Mouse (Mus musculus) left cerebral cortex, adult 11 months (tissue): Measurements from ENCODE around the gene Add3.
"Not testable (repeated sequence)": the region's sequence is repeated elsewhere in the genome, so short reads cannot be mapped to it uniquely, and the experiment has no call there.

Source experiments
- DNase-seq: peaks from one replicate; pipeline ENCODE4 v3.0.0; 2022; ENCODE audit warnings: low spot score

Add3 gene

GRCm38 (mm10) chr19:53193964-53194582 lies 53.8 kb downstream of the Add3 start:
- DNase-seq, result no peak

DNA sequence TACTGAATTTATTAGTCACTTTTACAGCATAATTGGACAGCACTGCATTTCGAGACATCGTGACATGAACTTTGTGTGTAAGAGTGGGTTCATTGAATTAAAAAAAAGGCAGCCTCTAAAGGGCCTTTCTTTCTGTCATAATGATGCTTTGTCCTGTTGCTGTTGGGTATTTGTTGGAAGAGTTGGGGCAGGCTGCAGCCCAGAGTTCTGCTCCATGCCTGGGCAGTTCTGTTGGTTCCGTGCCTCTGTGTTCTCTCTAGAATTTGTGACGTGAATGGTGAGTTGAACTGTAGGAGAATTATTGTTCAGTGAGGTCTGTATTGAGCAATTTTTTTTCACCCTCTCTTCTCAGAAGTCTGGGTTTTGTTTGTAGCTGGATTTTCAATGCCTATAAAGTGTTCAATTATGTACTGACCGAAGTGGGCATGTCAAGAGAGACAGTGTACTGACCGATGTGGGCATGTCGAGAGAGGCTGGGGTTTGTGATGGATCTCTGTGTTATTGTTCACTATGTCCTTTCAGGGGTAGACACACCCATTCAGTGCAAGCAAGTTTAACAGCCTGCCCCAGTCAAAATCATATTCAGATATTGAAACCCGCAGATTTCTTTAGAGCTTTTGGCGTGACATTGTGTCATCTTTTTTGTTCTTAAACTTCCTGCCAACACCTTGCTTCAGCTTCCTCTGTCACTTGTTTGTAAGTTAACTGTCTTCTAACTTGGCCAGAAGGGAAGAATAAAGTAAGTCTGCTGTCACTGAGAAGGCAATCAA lies 54.7 kb downstream of the Add3 start:
- DNase-seq, result peak; percentile 39

DNA sequence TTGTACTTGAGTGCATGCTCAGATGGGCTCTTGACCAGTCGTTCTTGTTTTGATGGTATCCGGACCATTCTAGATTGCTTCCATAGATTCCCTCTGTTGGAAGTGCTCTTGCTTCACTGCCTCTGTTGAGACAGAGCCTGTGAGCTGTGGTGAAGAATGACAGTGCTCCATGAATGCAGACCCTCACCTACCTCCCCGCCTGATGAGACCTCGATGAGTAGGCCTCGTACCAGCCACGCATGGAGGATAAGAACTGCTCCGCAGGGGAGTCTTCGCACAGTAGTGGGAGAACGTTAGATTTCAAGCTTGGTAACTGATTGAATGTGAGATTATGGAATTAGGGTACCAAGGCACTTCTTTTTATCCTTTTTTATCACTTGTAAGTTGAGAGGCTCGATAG lies 56.7 kb downstream of the Add3 start:
- no peak for DNase-seq

- DNase-seq, result no peak
Observed at GRCm38 (mm10) chr19:53197766-53198165, 57.5 kb downstream of the Add3 start.

DNA sequence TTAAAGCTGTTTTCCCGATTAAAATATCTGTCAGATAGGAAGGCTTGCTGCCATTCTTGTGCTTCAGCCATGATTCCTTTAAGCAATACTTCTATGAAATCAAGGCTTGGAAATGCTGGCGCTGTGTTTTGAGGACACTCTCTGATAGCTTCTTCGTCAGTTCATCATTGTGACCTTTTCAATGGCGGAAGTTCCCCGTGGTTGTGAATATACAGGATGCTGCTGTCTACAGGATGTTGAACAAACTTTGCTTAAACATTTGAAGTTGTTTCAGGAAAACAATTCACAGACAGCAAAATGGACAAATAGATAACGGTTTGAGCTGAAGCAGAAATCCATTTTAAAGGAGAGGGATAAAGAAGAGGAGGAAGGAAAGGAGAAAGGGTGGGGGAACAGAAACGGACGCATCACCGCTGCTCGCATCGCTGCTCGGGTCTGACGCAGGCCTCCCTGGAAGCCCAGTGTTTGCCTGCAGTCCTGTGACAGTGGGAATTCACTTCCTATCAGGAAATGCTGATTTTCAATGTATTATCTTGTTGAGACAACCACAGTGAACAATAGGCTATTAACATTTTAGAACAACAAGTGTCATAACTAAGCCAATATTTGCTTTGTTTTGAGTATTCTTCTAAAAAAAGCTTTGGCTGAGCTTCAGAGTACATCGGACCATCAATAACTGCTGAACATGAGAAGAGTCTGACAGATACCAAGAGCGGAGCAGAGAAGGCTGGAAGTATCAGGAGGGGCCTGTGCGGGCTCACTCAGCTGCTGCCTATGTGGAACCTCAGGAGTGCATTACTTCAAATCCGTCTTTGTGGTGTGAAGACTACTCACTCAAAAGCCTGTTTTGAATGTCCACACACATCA lies 58.7 kb downstream of the Add3 start:
- DNase-seq, result no peak

GRCm38 (mm10) chr19:53199711-53200110 lies 59.5 kb downstream of the Add3 start:
- no peak for DNase-seq

DNA sequence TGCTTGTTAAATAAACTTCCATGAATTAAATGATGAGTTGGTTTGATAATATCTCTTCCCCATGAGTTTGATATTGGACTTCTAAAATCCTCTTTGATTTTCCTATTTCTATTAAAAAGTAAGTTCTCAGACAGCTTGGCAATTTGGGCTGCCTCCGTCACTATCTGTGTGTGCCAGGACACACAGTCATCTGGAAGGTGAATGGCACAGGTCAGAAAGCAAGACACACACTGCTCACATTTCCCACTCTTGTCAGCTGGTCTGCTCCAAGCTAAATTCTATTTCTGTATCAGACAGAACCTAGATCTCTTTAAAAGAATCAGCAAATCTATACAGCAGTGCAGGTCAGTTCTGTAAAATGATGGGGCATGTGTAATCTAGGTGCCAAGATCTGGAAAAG lies 61.9 kb downstream of the Add3 start:
- no peak for DNase-seq

GRCm38 (mm10) chr19:53206986-53207385 lies 66.7 kb downstream of the Add3 start:
- DNase-seq, result no peak

DNA sequence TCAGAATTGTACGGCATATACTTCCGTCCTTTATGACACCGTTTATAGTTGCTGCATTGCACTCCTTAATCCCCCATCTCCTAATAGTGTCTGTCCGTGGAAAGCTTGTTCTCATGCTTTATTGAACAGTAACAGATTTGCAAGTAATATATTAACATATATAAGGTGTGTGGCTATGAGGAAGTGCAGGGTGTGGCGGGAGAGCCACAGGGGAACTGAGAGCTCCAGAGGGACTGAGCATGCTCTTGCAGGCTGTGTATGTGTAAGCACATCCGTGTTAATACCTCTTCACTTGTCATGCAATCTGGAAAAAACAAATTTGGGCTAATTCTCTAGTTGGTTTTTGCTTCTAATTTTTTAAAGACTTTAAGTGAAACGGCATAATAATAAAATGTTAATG lies 68.6 kb downstream of the Add3 start:
- DNase-seq, result no peak

- no peak for DNase-seq
Observed at GRCm38 (mm10) chr19:53210251-53210650, 70.0 kb downstream of the Add3 start.

- DNase-seq, result no peak
Observed at GRCm38 (mm10) chr19:53215352-53215751, 75.1 kb downstream of the Add3 start.

DNA sequence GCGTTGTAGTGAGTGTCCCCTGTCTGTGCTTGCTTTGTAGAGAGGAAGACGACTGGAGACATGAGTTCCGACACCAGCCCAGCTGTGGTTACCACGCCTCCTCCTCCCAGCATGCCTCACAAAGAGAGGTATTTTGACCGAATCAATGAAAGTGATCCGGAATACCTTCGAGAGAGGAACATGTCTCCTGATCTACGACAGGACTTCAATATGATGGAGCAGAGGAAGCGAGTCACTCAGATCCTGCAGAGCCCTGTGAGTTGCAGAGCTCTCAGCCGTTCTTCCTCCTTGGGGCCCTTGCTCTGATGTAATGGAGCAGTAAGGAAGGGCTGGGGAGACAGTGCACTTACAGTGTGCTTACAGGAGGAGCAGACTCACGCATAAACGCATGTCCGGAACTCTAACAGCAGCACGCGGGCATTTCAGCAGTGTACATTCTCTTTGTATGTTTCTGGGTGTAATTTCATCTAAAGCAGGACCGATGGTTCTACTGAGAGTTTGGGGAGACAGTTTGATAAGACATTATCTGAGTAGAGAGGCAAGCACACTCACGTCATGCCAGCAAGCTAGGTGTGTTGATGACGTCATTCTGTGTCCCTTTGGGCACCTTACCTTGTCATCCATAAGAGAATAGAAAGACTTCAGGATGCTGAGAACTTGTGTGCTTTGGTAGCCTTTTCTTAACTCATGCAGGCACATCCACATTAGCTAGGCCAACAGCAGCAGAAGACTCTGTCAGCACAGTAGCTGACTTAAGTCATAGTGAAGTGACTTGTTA lies 76.7 kb downstream of the Add3 start:
- no peak for DNase-seq

DNA sequence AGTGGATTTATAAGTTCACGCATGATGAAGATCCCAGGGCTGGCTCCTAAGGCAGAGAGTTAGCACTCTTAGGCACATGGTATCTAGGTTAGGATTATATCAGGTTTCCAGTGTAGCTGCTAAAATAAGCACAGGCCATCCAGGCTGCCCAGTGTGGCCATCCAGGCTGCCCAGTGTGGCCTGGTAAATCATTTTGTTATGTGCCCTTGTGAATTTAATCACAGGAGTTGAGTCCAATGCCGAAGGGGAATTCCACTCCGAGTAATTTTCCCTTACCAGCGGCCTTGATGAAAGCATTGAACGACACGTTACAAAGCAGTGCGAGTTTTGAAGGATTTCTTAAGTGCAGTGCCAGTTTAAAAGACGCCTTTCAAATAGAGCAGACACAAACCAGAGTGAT lies 77.6 kb downstream of the Add3 start:
- no peak for DNase-seq

- DNase-seq, result no peak
Observed at GRCm38 (mm10) chr19:53219305-53219704, 79.1 kb downstream of the Add3 start.

DNA sequence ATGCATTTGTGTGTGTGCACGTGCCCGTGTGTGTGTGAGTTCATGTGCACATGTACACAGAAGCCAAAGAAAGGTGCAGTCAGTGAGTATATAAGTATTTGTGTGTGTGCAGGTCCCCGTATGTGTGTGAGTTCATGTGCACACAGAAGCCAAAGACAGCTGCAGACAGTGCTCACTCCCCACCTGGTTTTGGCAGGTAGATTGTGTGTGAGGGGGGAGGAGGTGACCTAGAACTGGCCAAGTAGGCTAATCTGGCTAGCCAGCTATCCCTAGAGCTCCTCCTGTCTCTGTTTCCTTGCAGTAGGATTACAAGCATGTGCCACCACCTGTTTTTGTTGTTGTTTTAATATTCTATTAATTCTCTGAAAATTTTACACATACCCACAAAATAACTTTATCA lies 80.9 kb downstream of the Add3 start:
- DNase-seq, result no peak

DNA sequence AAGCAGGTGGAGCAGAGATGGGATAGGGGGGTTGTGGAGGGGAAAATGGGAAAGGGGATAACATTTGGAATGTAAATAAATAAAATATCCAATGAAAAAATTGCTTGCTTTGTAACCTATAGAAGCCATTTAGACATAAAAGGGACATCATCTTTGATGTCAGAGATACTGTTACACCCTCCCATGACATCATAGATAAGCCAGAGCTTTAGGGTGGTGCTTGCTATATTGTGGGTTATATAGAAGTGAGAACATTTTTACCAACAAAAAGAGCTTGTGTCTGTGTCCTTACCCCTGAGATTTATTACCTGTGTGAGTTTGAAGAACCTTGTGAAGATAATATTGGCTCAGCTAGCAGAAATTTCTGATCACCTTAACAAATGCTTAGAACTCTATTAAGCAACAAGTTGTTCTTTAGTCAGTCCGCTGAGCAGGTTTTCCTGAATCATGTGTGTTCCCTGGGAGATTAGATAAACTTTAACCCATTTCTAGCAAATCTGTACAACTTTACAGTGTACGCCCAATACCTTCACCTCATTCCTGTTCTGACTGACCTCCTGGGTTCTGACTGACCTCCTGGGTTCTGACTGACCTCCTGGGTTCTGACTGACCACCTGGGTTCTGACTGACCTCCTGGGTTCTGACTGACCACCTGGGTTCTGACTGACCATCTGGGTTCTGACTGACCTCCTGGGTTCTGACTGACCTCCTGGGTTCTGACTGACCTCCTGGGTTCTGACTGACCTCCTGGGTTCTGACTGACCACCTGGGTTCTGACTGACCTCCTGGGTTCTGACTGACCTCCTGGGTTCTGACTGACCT lies 85.2 kb downstream of the Add3 start:
- not testable (repeated sequence) for DNase-seq

DNA sequence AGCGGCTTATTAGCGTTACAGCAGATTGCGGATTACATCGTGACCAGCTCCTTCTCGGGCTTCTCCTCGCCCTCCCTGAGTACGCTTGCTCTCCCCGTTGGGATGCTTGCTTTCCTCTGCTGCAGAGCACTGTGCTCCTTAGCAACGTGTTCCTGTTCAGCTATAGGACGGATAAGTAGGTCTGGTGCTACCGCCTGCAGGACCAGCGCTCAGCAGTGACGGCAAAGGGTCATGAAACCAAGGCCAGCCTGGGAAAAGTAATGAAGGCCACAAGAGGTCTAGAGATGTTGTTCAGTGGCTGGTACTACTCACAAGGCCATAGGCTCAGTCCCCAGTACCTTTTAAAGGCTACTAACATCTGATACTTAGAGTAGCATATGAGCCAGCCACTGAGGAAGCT lies 86.4 kb downstream of the Add3 start:
- no peak for DNase-seq

- DNase-seq, result no peak
Observed at GRCm38 (mm10) chr19:53228064-53228794, 88.0 kb downstream of the Add3 start.

DNA sequence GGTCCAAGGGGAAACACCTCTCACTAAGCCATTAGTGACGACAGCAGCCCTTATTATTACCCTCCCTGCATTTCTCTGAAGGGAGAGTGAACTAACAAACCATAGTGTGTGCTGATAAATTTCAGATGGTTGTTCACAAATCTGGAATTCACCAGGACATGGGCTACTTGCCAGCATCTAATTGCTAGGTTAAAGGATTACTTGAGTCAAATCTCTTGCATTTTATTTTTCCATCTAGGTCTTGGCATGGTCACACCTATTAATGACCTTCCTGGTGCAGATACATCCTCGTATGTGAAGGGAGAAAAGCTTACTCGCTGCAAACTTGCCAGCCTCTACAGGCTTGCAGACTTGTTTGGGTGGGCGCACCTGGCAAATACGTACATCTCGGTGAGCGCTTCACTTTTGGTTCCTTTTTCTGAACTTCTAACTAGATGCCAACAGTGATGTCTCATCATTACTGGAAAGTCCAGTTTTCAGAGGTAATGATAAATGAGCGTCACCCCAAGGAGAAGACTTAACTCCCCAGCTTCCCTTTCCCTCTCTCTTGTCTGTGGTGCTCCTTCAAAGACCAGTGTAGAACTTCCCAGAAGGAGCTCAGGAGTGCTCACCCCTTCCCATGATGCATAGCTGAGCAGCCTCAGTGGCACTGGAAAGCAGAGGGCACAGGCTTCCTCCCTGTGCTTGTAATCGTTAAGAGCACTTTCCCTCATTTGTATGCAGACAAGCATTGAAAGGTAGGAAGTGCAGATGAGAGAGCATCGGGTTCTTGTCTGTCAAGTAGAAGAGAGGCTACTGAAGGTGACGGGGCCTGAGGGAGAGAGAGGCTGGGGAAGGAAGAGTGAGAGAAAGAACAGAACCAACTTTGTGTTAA lies 90.9 kb downstream of the Add3 start:
- DNase-seq, result no peak

- no peak for DNase-seq
Observed at GRCm38 (mm10) chr19:53233586-53233985, 93.3 kb downstream of the Add3 start.
